Mouse (Mus musculus) heart, adult 2 months (tissue): ENCODE measurements around the gene Gm28710.

Source experiments
- CTCF ChIP-seq: fragments of 200-600 bp; IDR thresholded peaks from 2 replicates; pipeline ENCODE4 v1.8.1; 2022; ENCODE audit warnings: antibody characterized with exemption, mild to moderate bottlenecking, moderate library complexity
- POLR2A ChIP-seq: fragments of 200-500 bp; IDR thresholded peaks from 2 replicates; pipeline ENCODE4 v1.6.1; 2011; ENCODE audit warnings: mild to moderate bottlenecking, low read depth, low read length, control low read depth; ENCODE audit not compliant: insufficient read depth

GRCm38 (mm10) chr5:16838991-16839390, 47.4 kb downstream of the Gm28710 start:
- no peak for TF ChIP-seq POLR2A
- no peak for TF ChIP-seq CTCF
